Mouse (Mus musculus): ENCODE data around the gene Wscd2. TPM values are rescaled to one million over a fixed set of nuclear protein-coding genes. Genes with fewer than 3 reads are reported as not detected.

Wscd2 gene
- total RNA-seq, 1 experiment, result 2.6 TPM

DNA sequence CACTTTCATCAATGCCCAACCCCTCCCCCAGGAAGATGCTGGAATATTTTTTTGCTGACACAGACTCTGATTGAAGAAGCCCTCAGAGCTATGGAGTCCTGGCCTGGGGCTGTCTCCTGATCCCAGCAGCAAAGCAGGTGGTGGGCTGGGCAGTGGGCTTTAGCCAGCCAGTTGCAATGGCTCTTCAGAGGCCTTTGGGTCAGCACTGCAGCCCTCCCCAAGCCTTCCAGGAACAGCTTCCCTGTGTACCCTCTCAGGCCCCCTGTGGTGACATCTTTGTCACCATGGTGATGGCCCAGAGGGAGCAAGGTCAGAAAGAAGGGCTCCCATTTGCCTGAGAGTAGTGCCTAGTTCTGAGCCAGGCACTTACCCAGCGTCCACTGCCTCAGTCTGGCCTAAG, 37.4 kb upstream of the Wscd2 start:
- no peak for DNase-seq (ENCODE audit: low read depth, low spot score)
- H3K27ac ChIP-seq (ENCODE audit: insufficient read depth, low read depth, low read length, poor library complexity, severe bottlenecking), result no peak overlapping the region
- TF ChIP-seq CHD2 (IDR thresholded peaks at IDR 0.05; ENCODE audit: low read depth, low read length), result no peak
- no peaks in the 10 kb centered on the region for H3K36me3 ChIP-seq (ENCODE audit: control insufficient read depth, insufficient read depth, low read length, poor library complexity, severe bottlenecking)
- no peaks in the 10 kb centered on the region for H3K9me3 ChIP-seq (ENCODE audit: control insufficient read depth, insufficient read depth, low read depth, low read length)
- peaks cover 0 to 12% of the 10 kb centered on the region in 2 experiments; a peak in 2 of 4 replicates for H3K4me1 ChIP-seq (ENCODE audit: control insufficient read depth in 2 of 2, insufficient read depth in 2 of 2, low read length in 2 of 2, poor library complexity in 1 of 2)
- H3K9ac ChIP-seq (ENCODE audit: insufficient read depth, low read depth, low read length, poor library complexity, severe bottlenecking), result no peak overlapping the region
- H3K4me3 ChIP-seq (ENCODE audit: insufficient read depth in 1 of 2, low read depth in 1 of 2, low read length in 2 of 2, poor library complexity in 1 of 2, severe bottlenecking in 1 of 2), result no peak overlapping the region
- in situ Hi-C loops (cut with MboI; ENCODE audit: low sequenced_read_pairs in 2 of 2, unreplicated experiment in 2 of 2), result no loop called here

DNA sequence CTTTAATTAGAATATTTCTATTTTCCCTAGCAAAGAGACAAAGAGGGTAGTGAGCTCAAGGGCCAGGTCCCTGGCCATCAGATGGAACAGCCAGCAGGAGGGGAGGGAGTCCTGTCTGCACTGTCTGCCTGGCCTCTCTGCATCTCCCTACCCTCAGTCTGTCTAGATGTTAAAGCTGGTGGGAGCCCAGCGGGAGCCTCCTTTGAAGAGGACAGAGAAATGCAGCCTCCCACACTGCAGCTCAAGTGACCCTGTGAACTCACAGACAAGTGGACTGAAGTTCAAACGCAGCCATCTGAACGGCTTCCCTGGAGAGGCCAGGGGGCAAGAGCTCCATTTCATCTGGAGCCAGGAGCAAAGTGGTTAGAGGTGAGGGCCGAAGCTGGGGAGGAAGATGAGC, 36.8 kb upstream of the Wscd2 start:
- peaks cover 0 to 12% of the 10 kb centered on the region in 2 experiments; a peak in 2 of 4 replicates for H3K4me1 ChIP-seq (ENCODE audit: control insufficient read depth in 2 of 2, insufficient read depth in 2 of 2, low read length in 2 of 2, poor library complexity in 1 of 2)
- no peak overlapping the region for H3K27ac ChIP-seq (ENCODE audit: insufficient read depth, low read depth, low read length, poor library complexity, severe bottlenecking)
- no peak for DNase-seq (ENCODE audit: low read depth, low spot score)
- in situ Hi-C loops (cut with MboI; ENCODE audit: low sequenced_read_pairs in 2 of 2, unreplicated experiment in 2 of 2), result no loop called here
- H3K9ac ChIP-seq (ENCODE audit: insufficient read depth, low read depth, low read length, poor library complexity, severe bottlenecking), result no peak overlapping the region
- no peak overlapping the region for H3K4me3 ChIP-seq (ENCODE audit: insufficient read depth in 1 of 2, low read depth in 1 of 2, low read length in 2 of 2, poor library complexity in 1 of 2, severe bottlenecking in 1 of 2)
- no peaks in the 10 kb centered on the region for H3K36me3 ChIP-seq (ENCODE audit: control insufficient read depth, insufficient read depth, low read length, poor library complexity, severe bottlenecking)
- H3K9me3 ChIP-seq (ENCODE audit: control insufficient read depth, insufficient read depth, low read depth, low read length), result no peaks in the 10 kb centered on the region
- TF ChIP-seq MAFK (IDR thresholded peaks at IDR 0.05; ENCODE audit: insufficient read depth, low read depth, low read length) (no peak), ZC3H11A (IDR thresholded peaks at IDR 0.05; ENCODE audit: borderline replicate concordance, low read depth, low read length) (no peak), CHD2 (IDR thresholded peaks at IDR 0.05; ENCODE audit: low read depth, low read length) (no peak), ZNF384 (IDR thresholded peaks at IDR 0.05; ENCODE audit: low read depth, low read length) (no peak), HCFC1 (IDR thresholded peaks at IDR 0.05; ENCODE audit: borderline replicate concordance, insufficient read depth, low read length) (no peak)

DNA sequence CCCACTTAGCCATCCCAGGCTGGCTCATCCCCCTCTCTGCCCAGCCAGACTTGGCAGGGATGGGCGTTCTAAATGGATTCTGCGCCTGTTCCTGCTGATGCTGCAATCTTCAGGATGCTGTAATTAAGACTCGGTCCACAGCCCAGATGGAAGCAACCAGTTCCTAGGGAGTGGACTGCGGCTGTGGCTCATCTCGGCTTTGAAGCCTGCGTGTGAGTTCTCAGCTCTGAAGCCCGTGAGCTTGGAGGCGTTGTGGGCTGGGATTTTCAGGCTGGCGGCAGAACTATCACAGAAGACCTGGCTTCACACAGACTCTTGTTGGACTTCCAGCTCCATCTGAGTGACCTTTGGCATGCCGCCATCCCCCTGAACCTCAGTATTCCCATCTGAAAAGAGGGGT, 34.1 kb upstream of the Wscd2 start:
- H3K27ac ChIP-seq (ENCODE audit: insufficient read depth, low read depth, low read length, poor library complexity, severe bottlenecking), result no peak overlapping the region; the same call in 1 of the 2 replicates
- DNase-seq (ENCODE audit: low read depth, low spot score), result no peak
- H3K9me3 ChIP-seq (ENCODE audit: control insufficient read depth, insufficient read depth, low read depth, low read length), result no peaks in the 10 kb centered on the region
- in situ Hi-C loops (cut with MboI; ENCODE audit: low sequenced_read_pairs in 2 of 2, unreplicated experiment in 2 of 2), result no loop called here
- no peak for TF ChIP-seq CHD2 (IDR thresholded peaks at IDR 0.05; ENCODE audit: low read depth, low read length)
- no peak overlapping the region for H3K9ac ChIP-seq (ENCODE audit: insufficient read depth, low read depth, low read length, poor library complexity, severe bottlenecking)
- H3K4me1 ChIP-seq (ENCODE audit: control insufficient read depth in 2 of 2, insufficient read depth in 2 of 2, low read length in 2 of 2, poor library complexity in 1 of 2), result peaks cover 0 to 12% of the 10 kb centered on the region in 2 experiments; a peak in 2 of 4 replicates
- H3K4me3 ChIP-seq (ENCODE audit: insufficient read depth in 1 of 2, low read depth in 1 of 2, low read length in 2 of 2, poor library complexity in 1 of 2, severe bottlenecking in 1 of 2), result no peak overlapping the region
- no peaks in the 10 kb centered on the region for H3K36me3 ChIP-seq (ENCODE audit: control insufficient read depth, insufficient read depth, low read length, poor library complexity, severe bottlenecking)

DNA sequence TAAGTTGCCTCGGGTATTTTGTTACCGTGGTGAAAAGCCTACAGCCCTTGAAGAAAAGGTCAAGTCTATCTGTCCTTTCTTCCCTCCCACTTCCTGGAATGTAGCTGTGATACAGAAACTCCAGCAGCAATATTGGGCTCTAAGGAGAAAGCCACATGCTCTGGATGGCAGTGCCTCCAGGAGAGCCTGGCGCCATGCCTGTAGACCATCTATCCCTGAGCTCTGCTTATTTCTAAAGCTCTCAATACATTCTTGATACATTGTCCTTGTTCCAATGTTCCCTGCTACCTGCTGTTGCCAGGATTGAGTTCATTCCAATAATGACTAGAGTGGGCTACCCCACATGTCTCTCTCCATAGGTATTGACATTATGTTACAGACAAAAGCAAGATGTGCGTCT, 33.4 kb upstream of the Wscd2 start:
- TF ChIP-seq MAFK (IDR thresholded peaks at IDR 0.05; ENCODE audit: insufficient read depth, low read depth, low read length) (no peak), ZC3H11A (IDR thresholded peaks at IDR 0.05; ENCODE audit: borderline replicate concordance, low read depth, low read length) (no peak), CHD2 (IDR thresholded peaks at IDR 0.05; ENCODE audit: low read depth, low read length) (no peak), HCFC1 (IDR thresholded peaks at IDR 0.05; ENCODE audit: borderline replicate concordance, insufficient read depth, low read length) (no peak), ZNF384 (IDR thresholded peaks at IDR 0.05; ENCODE audit: low read depth, low read length) (no peak)

DNA sequence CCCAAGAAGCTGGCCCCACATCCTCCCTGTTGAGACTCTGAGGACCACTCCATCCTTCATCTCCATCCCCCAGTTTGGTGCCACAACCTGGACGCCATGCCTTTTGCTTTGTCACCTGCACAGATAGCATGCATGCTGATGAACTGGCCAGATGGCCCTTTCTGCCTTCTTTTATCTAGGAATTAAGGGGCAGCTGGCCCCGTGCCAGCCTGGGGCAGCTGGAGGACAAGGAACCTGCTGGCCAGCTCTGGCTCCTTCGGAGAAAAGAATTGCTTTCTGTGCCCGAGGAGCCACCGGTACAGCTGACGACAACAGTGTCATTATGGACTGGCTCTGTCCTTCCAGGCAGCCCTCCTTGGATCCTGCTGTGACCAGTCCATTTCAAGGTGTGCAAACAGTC, 32.9 kb upstream of the Wscd2 start:
- H3K36me3 ChIP-seq (ENCODE audit: control insufficient read depth, insufficient read depth, low read length, poor library complexity, severe bottlenecking), result no peaks in the 10 kb centered on the region
- no peak for TF ChIP-seq CHD2 (IDR thresholded peaks at IDR 0.05; ENCODE audit: low read depth, low read length)
- TF ChIP-seq MAFK (IDR thresholded peaks at IDR 0.05; ENCODE audit: insufficient read depth, low read depth, low read length), result no peak
- no peak for TF ChIP-seq HCFC1 (IDR thresholded peaks at IDR 0.05; ENCODE audit: borderline replicate concordance, insufficient read depth, low read length)
- no peak for TF ChIP-seq ZNF384 (IDR thresholded peaks at IDR 0.05; ENCODE audit: low read depth, low read length)
- TF ChIP-seq ZC3H11A (IDR thresholded peaks at IDR 0.05; ENCODE audit: borderline replicate concordance, low read depth, low read length), result no peak
- H3K9me3 ChIP-seq (ENCODE audit: control insufficient read depth, insufficient read depth, low read depth, low read length), result no peaks in the 10 kb centered on the region
- in situ Hi-C loops (cut with MboI; ENCODE audit: low sequenced_read_pairs in 2 of 2, unreplicated experiment in 2 of 2), result no loop called here
- DNase-seq (ENCODE audit: low read depth, low spot score), result no peak
- H3K27ac ChIP-seq (ENCODE audit: insufficient read depth, low read depth, low read length, poor library complexity, severe bottlenecking), result no peak overlapping the region
- no peak overlapping the region for H3K4me3 ChIP-seq (ENCODE audit: insufficient read depth in 1 of 2, low read depth in 1 of 2, low read length in 2 of 2, poor library complexity in 1 of 2, severe bottlenecking in 1 of 2)
- peaks cover 2 to 17% of the 10 kb centered on the region in 2 experiments; a peak in 3 of 4 replicates for H3K4me1 ChIP-seq (ENCODE audit: control insufficient read depth in 2 of 2, insufficient read depth in 2 of 2, low read length in 2 of 2, poor library complexity in 1 of 2)
- H3K9ac ChIP-seq (ENCODE audit: insufficient read depth, low read depth, low read length, poor library complexity, severe bottlenecking), result no peak overlapping the region

More for the DNA sequence above, 33.4 kb upstream of the Wscd2 start:
- no peak overlapping the region for H3K27ac ChIP-seq (ENCODE audit: insufficient read depth, low read depth, low read length, poor library complexity, severe bottlenecking)
- H3K4me1 ChIP-seq (ENCODE audit: control insufficient read depth in 2 of 2, insufficient read depth in 2 of 2, low read length in 2 of 2, poor library complexity in 1 of 2), result peaks cover 0 to 17% of the 10 kb centered on the region in 2 experiments; a peak in 3 of 4 replicates
- no peak for DNase-seq (ENCODE audit: low read depth, low spot score)
- no peaks in the 10 kb centered on the region for H3K9me3 ChIP-seq (ENCODE audit: control insufficient read depth, insufficient read depth, low read depth, low read length)
- no peak overlapping the region for H3K4me3 ChIP-seq (ENCODE audit: insufficient read depth in 1 of 2, low read depth in 1 of 2, low read length in 2 of 2, poor library complexity in 1 of 2, severe bottlenecking in 1 of 2)
- no peaks in the 10 kb centered on the region for H3K36me3 ChIP-seq (ENCODE audit: control insufficient read depth, insufficient read depth, low read length, poor library complexity, severe bottlenecking)
- in situ Hi-C loops (cut with MboI; ENCODE audit: low sequenced_read_pairs in 2 of 2, unreplicated experiment in 2 of 2), result no loop called here
- no peak overlapping the region for H3K9ac ChIP-seq (ENCODE audit: insufficient read depth, low read depth, low read length, poor library complexity, severe bottlenecking)
